Mouse (Mus musculus) myocyte (in vitro differentiated cells): ENCODE measurements around the gene Gm4981.

Experiments
- CEBPB ChIP-seq: IDR thresholded peaks from 2 replicates; pipeline ENCODE4 v1.6.1; 2011; ENCODE audit warnings: mild to moderate bottlenecking, moderate library complexity; ENCODE audit not compliant: poor library complexity, insufficient read depth, severe bottlenecking
- MAX ChIP-seq: IDR thresholded peaks from one replicate; pipeline ENCODE4 v1.6.1; 2011; ENCODE audit warnings: low read depth, mild to moderate bottlenecking, control low read depth
- POLR2A ChIP-seq: IDR thresholded peaks from one replicate; pipeline ENCODE4 v1.6.1; 2011; ENCODE audit warnings: low read depth, mild to moderate bottlenecking, control low read depth, moderate library complexity; ENCODE audit not compliant: insufficient read length
- REST ChIP-seq: IDR thresholded peaks from one replicate; pipeline ENCODE4 v1.6.1; 2011; ENCODE audit warnings: mild to moderate bottlenecking, control low read depth, moderate library complexity; ENCODE audit not compliant: insufficient read depth, insufficient read length
- USF1 ChIP-seq: IDR thresholded peaks from one replicate; pipeline ENCODE4 v1.6.1; 2011; ENCODE audit warnings: low read depth, mild to moderate bottlenecking, control low read depth, moderate library complexity

DNA sequence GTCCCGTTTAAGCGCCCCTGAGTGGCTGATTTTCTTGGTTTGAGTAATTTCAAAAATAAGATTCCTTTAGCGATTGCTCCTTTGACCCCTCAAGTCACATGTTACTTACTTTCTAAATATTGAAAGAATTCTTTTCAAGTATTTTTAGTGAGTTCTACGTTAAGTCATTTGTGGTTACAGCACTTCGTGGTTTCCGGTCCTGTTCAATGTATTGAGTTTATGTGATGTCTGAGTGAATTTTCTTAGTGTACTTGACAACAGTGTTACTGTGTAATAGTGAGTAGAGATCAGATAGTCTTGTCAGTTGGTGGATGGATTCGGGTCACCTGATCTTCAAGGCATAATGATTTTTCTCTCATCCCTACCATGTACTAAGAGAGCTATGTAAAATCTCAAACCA, 45.7 kb upstream of the Gm4981 start:
- TF ChIP-seq POLR2A (no peak), REST (no peak), USF1 (no peak), CEBPB (no peak), MAX (no peak)
